Mouse (Mus musculus) heart, embryonic 16.5 days (tissue): ENCODE results near the gene Hand1. TPM values are rescaled to one million over a fixed set of nuclear protein-coding genes. Genes with fewer than 3 reads are reported as not detected.

Experiments used
- ATAC-seq: fragments of 200-750 bp; cut with Nextera tagmentation; replicated peaks from 2 replicates; pipeline ENCODE4 v1.8.0; 2017; ENCODE audit warnings: moderate number of reproducible peaks; ENCODE audit not compliant: insufficient read depth, low FRiP score; ENCODE audit errors: extremely low read depth
- H3K27ac ChIP-seq: fragments of 300-500 bp; sonication (generic); 2 replicates; pipeline ENCODE4 v1.5.1; 2014; ENCODE audit warnings: mild to moderate bottlenecking, low read length, control low read depth, moderate library complexity
- H3K27me3 ChIP-seq: fragments of 300-500 bp; sonication (generic); 2 replicates; pipeline ENCODE4 v1.6.1; 2014; ENCODE audit warnings: low read length, mixed read lengths; ENCODE audit not compliant: control insufficient read depth, insufficient read depth
- H3K36me3 ChIP-seq: fragments of 300-500 bp; sonication (generic); 2 replicates; pipeline ENCODE4 v1.6.1; 2014; ENCODE audit not compliant: control insufficient read depth, insufficient read depth
- H3K4me1 ChIP-seq: fragments of 300-500 bp; sonication (generic); 2 replicates; pipeline ENCODE4 v1.6.1; 2014; ENCODE audit warnings: low read length, mixed read lengths; ENCODE audit not compliant: control insufficient read depth, insufficient read depth
- H3K4me2 ChIP-seq: fragments of 300-500 bp; sonication (generic); 2 replicates; pipeline ENCODE4 v1.6.1; 2014; ENCODE audit warnings: low read depth, mild to moderate bottlenecking, control low read depth, low read length
- H3K4me3 ChIP-seq: fragments of 300-500 bp; sonication (generic); 2 replicates; pipeline ENCODE4 v1.5.1; 2014; ENCODE audit warnings: mild to moderate bottlenecking, control low read depth, low read length
- H3K9ac ChIP-seq: fragments of 300-500 bp; sonication (generic); 2 replicates; pipeline ENCODE4 v1.6.1; 2014; ENCODE audit warnings: low read length, control low read depth
- H3K9me3 ChIP-seq: fragments of 300-500 bp; sonication (generic); replicated peaks from 2 replicates; pipeline ENCODE4 v1.6.1; 2016; ENCODE audit warnings: low read length; ENCODE audit not compliant: control insufficient read depth
- WGBS: fragments of 180-500 bp; shearing (Covaris S2); extraction: QIAGEN DNeasy Blood & Tissue Kit; methylation state at CpG from one replicate; pipeline ENCODE4 v1.1.7; 2014; 5-methylcytosine and 5-hydroxymethylcytosine counted together
- polyA plus RNA-seq: library from polyadenylated mRNA; unstranded; fragments of >200 nt; fragmentation: Nextera tagmentation; extraction: Ambion mirVana; gene quantifications from 2 replicates; pipeline ENCODE4 v1.2.1, GENCODE M21; 2015

Hand1 gene
- polyA plus RNA-seq, 1 experiment from 2014 or later: 7.9 TPM

DNA sequence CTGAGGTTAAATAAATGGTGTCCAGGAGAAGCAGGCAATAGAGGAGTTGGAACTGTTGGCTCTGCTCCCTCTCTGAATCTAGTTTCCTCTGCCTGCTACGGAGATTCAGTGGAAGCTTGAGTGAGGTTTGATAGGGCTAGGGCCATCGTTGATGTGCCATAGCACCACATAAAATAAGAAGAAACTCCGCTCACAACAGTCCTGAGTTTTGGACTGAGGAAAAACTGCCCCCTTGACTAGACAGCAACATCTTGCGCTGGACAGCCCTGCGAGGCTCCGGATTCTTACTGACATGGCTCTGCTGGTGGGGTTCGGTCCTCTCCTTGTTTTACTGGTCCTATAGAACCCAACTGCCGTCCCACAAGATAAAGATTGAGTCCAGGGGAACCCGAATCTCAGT, 3.8 kb upstream of the Hand1 start:
- 24% methylated on average over 9 of the region's 9 CpGs for WGBS
- no peak for ATAC-seq
- Histone ChIP-seq H3K4me1 (peaks cover 3% of the 10 kb centered on the region), H3K27me3 (peaks cover 76% of the 10 kb centered on the region), H3K36me3 (no peaks in the 10 kb centered on the region), H3K4me2 (peak overlapping the region; percentile 63; the same call in 1 of the 2 replicates), H3K9me3 (no peaks in the 10 kb centered on the region), H3K4me3 (no peak overlapping the region), H3K27ac (no peak overlapping the region), H3K9ac (no peak overlapping the region)

GRCm38 (mm10) chr11:57835931-57836330, 3.3 kb upstream of the Hand1 start:
- H3K4me1 ChIP-seq: peaks cover 3% of the 10 kb centered on the region
- H3K27ac ChIP-seq: no peak overlapping the region
- no peak for ATAC-seq
- H3K4me2 ChIP-seq: no peak overlapping the region
- H3K36me3 ChIP-seq: no peaks in the 10 kb centered on the region
- no peak overlapping the region for H3K9ac ChIP-seq
- 28% methylated on average over 3 of the region's 3 CpGs for WGBS
- no peaks in the 10 kb centered on the region for H3K9me3 ChIP-seq
- peaks cover 78% of the 10 kb centered on the region for H3K27me3 ChIP-seq
- H3K4me3 ChIP-seq: no peak overlapping the region

GRCm38 (mm10) chr11:57835331-57835730, 2.7 kb upstream of the Hand1 start:
- Histone ChIP-seq H3K4me2 (no peak overlapping the region), H3K9ac (no peak overlapping the region), H3K36me3 (no peaks in the 10 kb centered on the region), H3K27me3 (peaks cover 80% of the 10 kb centered on the region), H3K4me3 (no peak overlapping the region), H3K4me1 (peaks cover 3% of the 10 kb centered on the region), H3K9me3 (no peaks in the 10 kb centered on the region), H3K27ac (no peak overlapping the region)
- no peak for ATAC-seq
- 25% methylated on average over 2 of the region's 2 CpGs for WGBS

GRCm38 (mm10) chr11:57834031-57834430, 1.4 kb upstream of the Hand1 start:
- H3K4me1 ChIP-seq: peaks cover 3% of the 10 kb centered on the region
- H3K27ac ChIP-seq: no peak overlapping the region
- H3K9ac ChIP-seq: peak overlapping the region; percentile 57; the same call in 1 of the 2 replicates
- WGBS: 32% methylated on average over 6 of the region's 6 CpGs
- H3K4me2 ChIP-seq: peak overlapping the region; percentile 54
- no peaks in the 10 kb centered on the region for H3K36me3 ChIP-seq
- no peak for ATAC-seq
- peaks cover 73% of the 10 kb centered on the region for H3K27me3 ChIP-seq
- H3K4me3 ChIP-seq: peak overlapping the region; percentile 31
- no peaks in the 10 kb centered on the region for H3K9me3 ChIP-seq

DNA sequence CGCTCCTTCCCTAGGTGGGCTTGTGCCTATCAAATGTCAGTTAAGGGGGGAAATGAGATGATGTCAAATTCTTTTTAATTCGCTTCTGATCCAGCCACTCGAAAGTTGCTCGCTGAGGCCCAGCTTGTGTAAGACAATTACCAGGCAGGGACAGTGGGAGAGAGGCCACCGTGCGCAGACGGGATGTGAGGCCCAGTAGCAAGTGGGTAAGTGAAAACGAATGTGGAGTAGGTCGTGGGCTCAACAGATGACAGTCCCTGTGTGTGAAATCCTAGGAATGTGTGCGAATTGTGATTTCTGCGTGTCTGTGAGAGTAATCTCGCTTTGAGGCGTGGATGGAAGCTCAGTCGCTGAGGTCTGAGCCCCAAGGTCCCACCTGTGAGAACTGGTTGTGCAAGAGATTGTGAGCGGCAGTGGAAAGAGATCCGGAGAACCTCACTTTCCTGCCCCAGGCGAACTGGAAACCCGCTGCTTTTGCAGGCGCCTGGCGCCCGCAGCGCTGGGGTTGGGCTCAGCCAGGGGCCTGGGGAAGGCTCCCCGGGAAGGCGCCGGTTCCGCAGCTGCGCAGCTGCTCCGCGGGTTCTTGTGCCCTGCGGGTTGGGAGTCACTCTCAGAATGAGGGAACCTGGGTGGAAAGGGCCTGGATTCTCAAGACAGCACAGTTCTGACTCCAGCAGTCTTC, 819 bp upstream of the Hand1 start:
- Histone ChIP-seq H3K27ac (peak overlapping the region; percentile 21; the same call in 1 of the 2 replicates), H3K4me1 (peaks cover 7% of the 10 kb centered on the region), H3K4me2 (peak overlapping the region; percentile 54), H3K27me3 (peaks cover 68% of the 10 kb centered on the region), H3K9me3 (no peaks in the 10 kb centered on the region), H3K36me3 (no peaks in the 10 kb centered on the region), H3K4me3 (peak overlapping the region; percentile 31), H3K9ac (peak overlapping the region; percentile 57)
- WGBS: 16% methylated on average over 30 of the region's 30 CpGs
- no peak for ATAC-seq

- peak overlapping the region; percentile 81 for H3K4me2 ChIP-seq
- peak overlapping the region; percentile 64 for H3K9ac ChIP-seq
- 32% methylated on average over 15 of the region's 16 CpGs for WGBS
- no peaks in the 10 kb centered on the region for H3K36me3 ChIP-seq
- H3K27me3 ChIP-seq: peaks cover 66% of the 10 kb centered on the region
- H3K4me3 ChIP-seq: peak overlapping the region; percentile 48
- H3K4me1 ChIP-seq: peaks cover 12% of the 10 kb centered on the region
- H3K27ac ChIP-seq: peak overlapping the region; percentile 76
- peak; percentile 62 for ATAC-seq
- no peaks in the 10 kb centered on the region for H3K9me3 ChIP-seq
These were observed 757 bp downstream of the Hand1 start for GRCm38 (mm10) chr11:57831861-57832260.

DNA sequence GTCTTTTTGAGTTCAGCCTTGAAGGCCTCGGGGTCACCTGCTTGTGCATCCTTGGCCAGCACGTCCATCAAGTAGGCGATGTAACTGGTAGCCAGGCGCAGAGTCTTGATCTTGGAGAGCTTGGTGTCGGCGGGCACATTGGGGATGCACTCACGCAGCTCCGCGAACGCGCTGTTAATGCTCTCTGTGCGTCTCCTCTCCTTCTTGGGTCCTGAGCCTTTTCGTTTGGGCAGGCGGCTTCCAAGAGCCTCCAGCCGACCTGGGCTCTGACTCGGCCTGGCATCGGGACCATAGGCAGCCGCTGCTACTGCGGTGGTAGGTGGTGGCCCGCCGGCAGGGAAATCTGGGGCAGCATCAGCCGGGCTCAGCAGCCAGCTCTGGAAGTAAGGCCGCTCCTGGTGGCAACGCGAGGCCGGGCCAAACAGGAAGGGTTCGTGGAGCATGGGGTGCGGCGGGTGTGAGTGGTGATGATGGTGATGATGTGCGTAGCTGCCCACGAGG, 1.3 kb downstream of the Hand1 start:
- H3K4me3 ChIP-seq: peak overlapping the region; percentile 48

DNA sequence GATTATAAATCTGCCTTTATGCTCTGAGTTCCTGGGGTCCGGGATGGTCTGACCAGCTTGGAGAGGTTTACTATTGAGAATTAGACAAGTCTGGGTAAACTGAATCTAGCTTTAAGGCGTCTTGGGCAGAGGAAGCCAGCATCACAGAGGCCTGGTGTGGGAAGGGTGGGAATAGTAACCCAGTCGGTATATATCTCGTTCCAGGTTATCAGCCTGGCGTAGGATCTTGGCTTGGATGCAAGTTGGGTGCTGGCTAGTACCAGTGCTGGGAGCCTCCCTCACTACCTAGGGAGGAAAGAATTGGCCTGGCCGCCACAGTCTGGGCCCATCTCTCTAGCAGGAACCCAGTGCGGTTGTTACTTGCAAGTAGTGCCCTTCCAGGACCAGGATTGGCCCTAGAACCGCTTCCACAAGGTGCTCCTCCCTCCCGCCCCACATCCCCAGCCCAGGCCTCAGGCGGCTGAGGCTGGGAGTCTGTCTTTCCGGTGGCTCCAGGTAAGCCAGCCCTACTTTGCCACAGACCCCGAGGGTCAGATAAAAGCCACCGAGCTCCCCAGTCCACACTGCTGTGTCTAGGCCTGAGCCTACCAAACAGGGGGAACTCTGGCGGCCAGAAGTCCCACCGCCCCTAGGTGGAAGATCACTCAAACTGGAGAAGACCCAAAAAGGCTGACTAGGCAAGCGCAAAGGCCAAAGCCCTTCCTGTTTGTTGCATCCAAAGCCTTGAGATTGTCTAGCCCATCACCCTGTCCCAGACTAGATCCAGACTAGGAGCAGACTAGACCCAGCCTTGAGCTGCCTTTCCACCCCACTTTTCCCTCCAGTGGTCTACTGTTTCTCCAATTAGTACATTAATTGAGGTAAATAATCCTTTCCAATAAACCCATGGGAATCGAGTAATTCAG, 2.5 kb downstream of the Hand1 start:
- H3K4me2 ChIP-seq: peak overlapping the region; percentile 81
- no peaks in the 10 kb centered on the region for H3K36me3 ChIP-seq
- peak overlapping the region; percentile 48 for H3K4me3 ChIP-seq
- H3K9me3 ChIP-seq: no peaks in the 10 kb centered on the region
- H3K27ac ChIP-seq: peak overlapping the region; percentile 4; the same call in 1 of the 2 replicates
- peaks cover 48% of the 10 kb centered on the region for H3K27me3 ChIP-seq
- H3K9ac ChIP-seq: peak overlapping the region; percentile 49
- ATAC-seq: no peak
- WGBS: 38% methylated on average over 17 of the region's 17 CpGs
- peaks cover 12% of the 10 kb centered on the region for H3K4me1 ChIP-seq

More for the DNA sequence above, 1.3 kb downstream of the Hand1 start:
- no peak for ATAC-seq
- Histone ChIP-seq H3K9me3 (no peaks in the 10 kb centered on the region), H3K36me3 (no peaks in the 10 kb centered on the region), H3K27ac (peak overlapping the region; percentile 76), H3K27me3 (peaks cover 60% of the 10 kb centered on the region), H3K4me2 (peak overlapping the region; percentile 81), H3K4me1 (peaks cover 12% of the 10 kb centered on the region), H3K9ac (peak overlapping the region; percentile 64)
- 11% methylated on average over 31 of the region's 31 CpGs for WGBS
